Mouse (Mus musculus) lung, postnatal 0 days (tissue): ENCODE measurements at regions not wholly inside any gene's neighbourhood (a gene's known extent, or its start where the extent isn't known, plus 50 kb on each side); places are given as distances from the start of the nearest gene placed in this dataset.

Experiments used
- ATAC-seq: fragments of 200-750 bp; cut with Nextera tagmentation; 2 replicates; pipeline ENCODE4 v1.8.0; 2017; ENCODE audit warnings: moderate library complexity
- DNase-seq: peaks from one replicate; pipeline ENCODE4 v3.0.0-alpha.2; 2016; ENCODE audit warnings: low spot score
- H3K27ac ChIP-seq: fragments of 300-500 bp; sonication (generic); 2 replicates; pipeline ENCODE4 v1.5.1; 2014; ENCODE audit warnings: antibody characterized with exemption, mild to moderate bottlenecking, low read length, mixed read lengths
- H3K27me3 ChIP-seq: fragments of 300-500 bp; sonication (generic); replicated peaks from 2 replicates; pipeline ENCODE4 v1.6.1; 2014; ENCODE audit warnings: low read length, mixed read lengths; ENCODE audit not compliant: insufficient read depth
- H3K36me3 ChIP-seq: fragments of 300-500 bp; sonication (generic); 2 replicates; pipeline ENCODE4 v1.6.1; 2014; ENCODE audit warnings: low read length, mixed read lengths; ENCODE audit not compliant: insufficient read depth
- H3K4me1 ChIP-seq: fragments of 300-500 bp; sonication (generic); 2 replicates; pipeline ENCODE4 v1.6.1; 2014; ENCODE audit warnings: antibody characterized with exemption, low read depth, low read length, mixed read lengths; ENCODE audit not compliant: insufficient read depth
- H3K4me2 ChIP-seq: fragments of 300-500 bp; sonication (generic); replicated peaks from 2 replicates; pipeline ENCODE4 v1.6.1; 2014; ENCODE audit warnings: low read depth, mild to moderate bottlenecking, low read length, moderate library complexity, mixed read lengths
- H3K4me3 ChIP-seq: fragments of 300-500 bp; sonication (generic); 2 replicates; pipeline ENCODE4 v1.5.1; 2014; ENCODE audit warnings: low read depth, low read length
- H3K9ac ChIP-seq: fragments of 300-500 bp; sonication (generic); replicated peaks from 2 replicates; pipeline ENCODE4 v1.6.1; 2014; ENCODE audit warnings: low read depth, mild to moderate bottlenecking
- H3K9me3 ChIP-seq: fragments of 300-500 bp; sonication (generic); 2 replicates; pipeline ENCODE4 v1.6.1; 2016; ENCODE audit warnings: low read length, mixed read lengths
- CTCF ChIP-seq: IDR thresholded peaks from 2 replicates; pipeline ENCODE4 v1.5.1; 2016; ENCODE audit warnings: antibody characterized with exemption, mild to moderate bottlenecking
- EP300 ChIP-seq: IDR thresholded peaks from 2 replicates; pipeline ENCODE4 v1.6.1; 2016; ENCODE audit warnings: antibody characterized with exemption, mild to moderate bottlenecking, control low read depth
- WGBS: fragments of 180-500 bp; shearing (Covaris S2); extraction: QIAGEN DNeasy Blood & Tissue Kit; methylation state at CpG from one replicate; pipeline ENCODE4 v1.1.7; 2014; 5-methylcytosine and 5-hydroxymethylcytosine counted together

DNA sequence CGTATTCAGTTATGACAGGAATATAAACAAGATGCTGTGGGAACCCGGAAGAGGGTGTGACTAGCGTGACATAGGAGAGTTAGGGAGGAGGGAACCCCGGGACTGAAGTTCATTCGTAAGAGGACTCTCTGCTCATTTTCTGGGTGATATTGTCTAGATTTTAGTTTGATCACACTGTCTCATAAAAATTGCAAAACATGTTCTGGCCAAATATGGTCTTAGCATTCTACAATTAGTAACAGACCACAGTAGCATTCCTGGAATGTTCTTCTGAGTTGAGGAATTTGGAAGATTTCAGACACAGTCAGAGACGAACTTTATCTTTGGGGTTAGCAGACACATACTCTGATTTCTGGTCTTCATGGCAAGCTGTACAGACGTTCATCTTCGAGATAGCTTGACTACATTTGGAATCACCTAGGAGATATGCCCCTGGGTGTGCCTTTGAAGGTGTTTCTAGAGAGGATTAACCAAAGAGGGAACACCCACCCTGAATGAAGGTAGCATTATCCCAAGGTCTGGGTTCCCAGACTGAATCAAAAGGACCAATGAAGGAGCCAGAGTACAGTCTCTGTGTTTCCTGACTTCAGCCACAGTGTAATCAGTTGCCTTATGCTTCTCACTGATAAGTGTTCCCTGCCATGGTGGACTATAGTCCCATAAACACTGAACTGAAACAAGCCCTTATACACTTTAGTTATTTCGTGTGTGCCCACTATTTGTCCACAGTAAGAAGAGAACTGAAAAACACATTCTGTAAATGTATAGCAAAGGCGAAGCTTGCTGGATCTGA is 102.7 kb upstream of the Pgrmc2 start:
- ATAC-seq = peak; percentile 51; the same call in 1 of the 2 replicates
- TF ChIP-seq EP300 (no peak), CTCF (no peak)
- WGBS = 53% methylated on average over 10 of the region's 10 CpGs

DNA sequence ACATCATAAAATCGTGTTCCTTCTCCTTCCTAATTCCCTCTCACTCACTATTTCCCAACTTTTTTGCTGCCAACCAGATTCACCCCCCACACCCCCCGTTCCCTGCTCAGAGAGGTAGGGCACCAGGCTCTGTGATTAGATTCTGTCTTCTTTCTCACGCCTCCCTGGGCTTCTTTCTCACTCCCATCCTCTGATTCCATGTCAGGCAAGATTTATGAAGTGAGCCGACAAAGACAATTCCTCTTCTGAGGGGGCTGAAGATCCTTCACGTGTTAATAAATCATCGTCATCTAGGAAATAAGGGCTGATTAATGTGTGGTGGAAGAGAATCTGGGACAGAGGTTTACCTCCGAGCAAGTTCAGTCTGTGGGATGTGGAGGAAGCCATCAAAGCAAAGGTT is 101.5 kb upstream of the Pgrmc2 start:
- DNase-seq (no peak), ATAC-seq (no peak)
- no peak overlapping the region for H3K4me3 ChIP-seq
- peaks cover 8% of the 10 kb centered on the region; the same call in 1 of the 2 replicates for H3K27me3 ChIP-seq
- no peak overlapping the region for H3K27ac ChIP-seq
- H3K9ac ChIP-seq = no peak overlapping the region
- TF ChIP-seq CTCF (no peak), EP300 (no peak)
- H3K9me3 ChIP-seq = no peaks in the 10 kb centered on the region
- H3K4me2 ChIP-seq = no peak overlapping the region
- H3K36me3 ChIP-seq = no peaks in the 10 kb centered on the region
- WGBS = 47% methylated on average over 7 of the region's 7 CpGs
- H3K4me1 ChIP-seq = no peaks in the 10 kb centered on the region

More for the DNA sequence above, 102.7 kb upstream of the Pgrmc2 start:
- Histone ChIP-seq H3K4me1 (no peaks in the 10 kb centered on the region), H3K27me3 (peaks cover 8% of the 10 kb centered on the region; the same call in 1 of the 2 replicates), H3K4me3 (no peak overlapping the region), H3K36me3 (no peaks in the 10 kb centered on the region), H3K4me2 (no peak overlapping the region), H3K9ac (no peak overlapping the region), H3K27ac (no peak overlapping the region), H3K9me3 (no peaks in the 10 kb centered on the region)
- DNase-seq = peak; percentile 73

DNA sequence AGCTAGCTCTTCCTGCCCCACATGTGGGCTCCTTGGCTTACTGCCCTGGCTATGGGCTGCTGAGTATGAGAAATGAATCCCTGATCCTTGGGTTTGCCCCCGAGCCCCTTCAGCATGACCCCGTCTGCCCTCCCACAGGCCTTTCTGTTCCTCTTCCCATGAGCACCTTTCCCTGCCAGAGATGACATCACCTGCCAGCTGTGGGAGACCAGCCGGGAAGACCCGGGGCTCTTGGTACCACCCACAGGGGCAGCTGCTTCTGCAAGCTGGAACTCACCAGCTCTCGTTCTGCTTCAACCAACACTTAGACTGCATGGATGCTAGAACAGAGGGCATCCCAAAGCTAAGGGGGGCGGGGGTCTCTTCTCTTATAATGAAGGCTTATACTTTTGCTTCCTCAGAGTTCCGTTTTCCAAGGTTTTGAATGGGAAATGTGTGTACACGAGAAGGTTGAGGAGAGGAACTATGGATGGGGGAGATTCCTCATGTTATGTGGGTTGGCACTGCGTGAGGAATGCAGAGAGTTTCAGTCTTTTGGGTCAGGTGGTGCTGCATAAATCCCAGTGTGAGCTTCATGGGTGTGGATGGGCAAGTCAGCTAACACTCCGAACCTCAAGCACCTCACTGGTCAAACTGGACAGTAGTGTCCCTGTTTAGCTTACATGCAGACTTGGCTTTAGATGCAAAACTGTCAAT is 100.2 kb upstream of the Pgrmc2 start:
- no peaks in the 10 kb centered on the region for H3K4me1 ChIP-seq
- H3K4me2 ChIP-seq = no peak overlapping the region
- no peak overlapping the region for H3K4me3 ChIP-seq
- 55% methylated on average over 10 of the region's 10 CpGs for WGBS
- no peaks in the 10 kb centered on the region for H3K9me3 ChIP-seq
- peaks cover 8% of the 10 kb centered on the region; the same call in 1 of the 2 replicates for H3K27me3 ChIP-seq
- H3K9ac ChIP-seq = no peak overlapping the region
- no peak overlapping the region for H3K27ac ChIP-seq
- DNase-seq (no peak), ATAC-seq (no peak)
- no peak for TF ChIP-seq EP300
- TF ChIP-seq CTCF = no peak
- H3K36me3 ChIP-seq = no peaks in the 10 kb centered on the region

DNA sequence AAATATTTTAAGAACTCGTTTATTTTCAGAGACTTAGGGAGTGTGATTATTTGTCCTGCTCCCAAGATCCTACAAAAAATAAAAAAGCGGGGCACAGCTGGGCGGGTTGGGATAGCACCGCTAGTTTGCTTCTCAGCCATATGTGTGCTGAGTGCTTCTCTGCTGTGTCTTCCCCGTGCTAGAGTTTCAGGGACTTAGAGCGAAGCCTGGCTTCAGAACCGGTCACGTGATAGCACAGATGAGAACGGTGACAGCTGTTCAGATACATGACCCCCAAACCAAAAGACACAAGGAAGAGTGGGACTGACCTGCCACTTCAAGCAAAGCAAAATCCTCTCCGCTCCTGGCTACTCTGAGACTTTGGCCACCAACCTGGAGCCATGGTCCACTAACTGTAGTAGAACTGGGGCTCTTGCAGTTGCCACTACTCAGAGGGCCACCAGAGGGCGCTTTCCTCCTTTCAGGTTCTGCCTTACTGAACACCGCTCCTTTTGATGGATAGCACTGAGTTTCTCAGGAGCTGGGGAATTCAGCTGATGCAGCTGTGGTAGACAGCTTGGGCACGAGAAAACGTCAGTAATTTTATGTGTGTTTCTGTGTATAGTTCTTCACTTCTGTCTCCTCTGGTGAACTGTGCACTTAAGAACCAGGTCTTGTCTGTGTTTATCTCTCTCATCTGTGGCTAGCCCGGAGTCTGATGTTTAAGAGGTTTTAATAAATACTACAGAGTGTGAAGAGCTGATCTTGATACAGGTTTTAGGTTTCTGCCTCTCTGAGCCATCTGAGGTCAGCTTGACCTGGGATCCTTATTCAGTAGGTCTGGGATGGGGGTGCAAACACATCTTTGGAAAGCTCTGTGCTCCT is 99.4 kb upstream of the Pgrmc2 start:
- H3K9ac ChIP-seq = no peak overlapping the region

DNA sequence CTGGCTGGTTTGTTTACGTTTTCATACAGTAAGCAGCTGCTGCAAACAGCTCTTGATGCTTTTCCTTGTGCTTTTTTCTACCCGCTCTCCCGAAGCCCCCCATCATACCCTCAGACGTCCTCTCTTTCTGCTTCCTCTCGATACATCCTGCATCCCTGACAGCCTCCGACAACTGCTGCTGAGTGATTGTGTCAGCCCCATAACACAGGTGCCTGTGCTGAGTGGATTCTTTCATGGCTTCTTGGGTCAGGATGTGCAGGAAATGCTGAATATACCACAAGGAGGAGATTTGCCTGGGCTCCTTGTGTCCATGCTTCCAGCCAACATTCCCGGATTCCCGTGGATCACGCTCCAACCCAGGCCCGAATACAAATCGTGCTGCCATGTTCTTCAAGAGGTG is 98.6 kb upstream of the Pgrmc2 start:
- no peak overlapping the region for H3K9ac ChIP-seq
- H3K4me3 ChIP-seq = no peak overlapping the region
- ATAC-seq (no peak), DNase-seq (no peak)
- peaks cover 8% of the 10 kb centered on the region; the same call in 1 of the 2 replicates for H3K27me3 ChIP-seq
- WGBS = 53% methylated on average over 11 of the region's 11 CpGs
- H3K9me3 ChIP-seq = no peaks in the 10 kb centered on the region
- no peak overlapping the region for H3K4me2 ChIP-seq
- no peaks in the 10 kb centered on the region for H3K4me1 ChIP-seq
- no peaks in the 10 kb centered on the region for H3K36me3 ChIP-seq
- H3K27ac ChIP-seq = no peak overlapping the region
- TF ChIP-seq EP300 (no peak), CTCF (no peak)

More for the DNA sequence above, 99.4 kb upstream of the Pgrmc2 start:
- WGBS = 43% methylated on average over 15 of the region's 15 CpGs
- no peak overlapping the region for H3K4me2 ChIP-seq
- H3K4me1 ChIP-seq = no peaks in the 10 kb centered on the region
- H3K9me3 ChIP-seq = no peaks in the 10 kb centered on the region
- no peaks in the 10 kb centered on the region for H3K36me3 ChIP-seq
- ATAC-seq = peak; percentile 83
- DNase-seq = peak; percentile 91
- TF ChIP-seq CTCF (peak; percentile 95), EP300 (no peak)
- H3K27me3 ChIP-seq = peaks cover 8% of the 10 kb centered on the region; the same call in 1 of the 2 replicates
- H3K27ac ChIP-seq = no peak overlapping the region
- H3K4me3 ChIP-seq = no peak overlapping the region

DNA sequence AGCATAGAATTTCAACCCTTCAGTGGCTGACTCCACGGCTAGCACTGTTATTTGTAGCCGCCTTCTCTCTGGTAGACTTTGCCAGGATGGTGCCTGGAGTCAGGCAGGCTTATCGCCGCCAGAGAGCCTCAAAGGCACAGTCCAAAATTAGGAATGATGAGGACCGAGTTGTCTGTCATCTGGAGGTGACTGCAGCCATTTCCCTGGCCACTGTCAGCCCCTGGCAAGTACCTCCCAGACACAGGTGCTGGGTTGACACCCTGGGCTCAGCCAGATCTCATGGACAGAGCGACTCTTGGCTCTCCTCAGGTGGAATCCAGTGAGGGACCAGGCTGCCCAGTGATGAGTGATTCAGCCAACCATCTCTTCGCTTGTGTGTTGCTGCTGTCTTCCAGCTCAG is 98.1 kb upstream of the Pgrmc2 start:
- DNase-seq (no peak), ATAC-seq (no peak)
- no peak overlapping the region for H3K27ac ChIP-seq
- H3K27me3 ChIP-seq = peaks cover 8% of the 10 kb centered on the region; the same call in 1 of the 2 replicates
- H3K4me2 ChIP-seq = no peak overlapping the region
- H3K4me1 ChIP-seq = no peaks in the 10 kb centered on the region
- no peak overlapping the region for H3K4me3 ChIP-seq
- H3K36me3 ChIP-seq = no peaks in the 10 kb centered on the region
- no peak for TF ChIP-seq EP300
- TF ChIP-seq CTCF = no peak
- no peaks in the 10 kb centered on the region for H3K9me3 ChIP-seq
- H3K9ac ChIP-seq = no peak overlapping the region
- WGBS = 71% methylated on average over 7 of the region's 7 CpGs
